Mouse (Mus musculus) spleen, postnatal 14 days (tissue): Measurements from ENCODE around the gene Yy1.
"Not testable (repeated sequence)": the region's sequence is repeated elsewhere in the genome, so short reads cannot be mapped to it uniquely, and the experiment has no call there.

ENCODE experiments used
- DNase-seq, 2 experiments: peaks; one replicate each; pipeline ENCODE4 v3.0.0; 2021 to 2022; ENCODE audit warnings: low spot score in 2 of 2

Yy1 gene

GRCm38 (mm10) chr12:108826282-108826957 is 33.6 kb downstream of the Yy1 start:
- DNase-seq, result no peak

GRCm38 (mm10) chr12:108826958-108827535 is 34.3 kb downstream of the Yy1 start:
- DNase-seq, result no peak

- no peak for DNase-seq
Measured at GRCm38 (mm10) chr12:108827641-108828040, 34.9 kb downstream of the Yy1 start.

- DNase-seq, result no peak
Measured at GRCm38 (mm10) chr12:108829636-108830035, 36.9 kb downstream of the Yy1 start.

DNA sequence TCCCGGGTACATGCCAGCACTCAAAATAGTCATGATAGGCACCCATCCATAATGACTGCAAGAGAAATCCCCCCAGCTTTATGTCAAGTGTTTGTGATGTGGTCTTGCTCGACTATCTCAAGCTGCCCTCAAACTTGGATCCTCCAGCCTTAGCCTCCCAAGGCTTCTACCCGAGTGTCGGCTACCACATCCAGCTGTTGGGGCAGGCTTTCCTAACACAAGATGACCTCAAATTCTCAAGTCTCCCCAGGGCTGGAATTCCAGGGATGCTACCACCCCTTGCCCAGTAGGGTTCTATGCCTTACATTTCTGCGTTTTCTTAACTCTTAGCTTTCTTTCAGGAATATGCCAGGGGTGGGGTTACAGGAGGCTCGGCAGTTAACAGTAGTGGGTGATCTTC is 37.6 kb downstream of the Yy1 start:
- DNase-seq, result no peak

GRCm38 (mm10) chr12:108831966-108832643 is 39.3 kb downstream of the Yy1 start:
- DNase-seq, result no peak

- no peak for DNase-seq
Measured at GRCm38 (mm10) chr12:108832851-108833250, 40.1 kb downstream of the Yy1 start.

DNA sequence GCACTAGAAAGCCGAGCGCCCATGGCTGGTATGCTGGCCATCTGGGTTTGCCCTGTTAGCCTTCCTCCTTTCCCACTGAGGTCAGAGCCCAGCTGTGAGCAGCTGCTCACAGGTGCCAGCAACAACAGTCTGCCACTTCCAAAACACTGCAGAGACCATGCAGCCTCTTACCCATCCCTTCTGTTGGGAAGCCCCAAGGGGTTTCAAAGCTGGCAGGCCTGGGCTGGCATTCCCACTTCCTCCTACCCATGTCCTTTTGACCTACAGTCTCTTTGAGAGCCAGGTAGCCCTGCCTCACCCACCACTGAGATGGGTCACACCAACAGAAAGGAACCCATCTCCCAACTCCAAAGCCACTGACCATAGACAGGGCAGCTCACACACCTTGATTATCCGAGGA is 40.6 kb downstream of the Yy1 start:
- no peak for DNase-seq

- DNase-seq, result no peak
Measured at GRCm38 (mm10) chr12:108834337-108834736, 41.6 kb downstream of the Yy1 start.

GRCm38 (mm10) chr12:108834786-108835185 is 42.0 kb downstream of the Yy1 start:
- no peak for DNase-seq

GRCm38 (mm10) chr12:108835208-108835839 is 42.6 kb downstream of the Yy1 start:
- no peak for DNase-seq

GRCm38 (mm10) chr12:108835840-108836409 is 43.2 kb downstream of the Yy1 start, which contains the start of the genes Slc25a29 and Slc25a47:
TSS of gene Slc25a29 (minus strand) at chr12:108835883.
TSS of gene Slc25a47 (plus strand) at chr12:108836046.
- DNase-seq, result peak; percentile 87 to 90

DNA sequence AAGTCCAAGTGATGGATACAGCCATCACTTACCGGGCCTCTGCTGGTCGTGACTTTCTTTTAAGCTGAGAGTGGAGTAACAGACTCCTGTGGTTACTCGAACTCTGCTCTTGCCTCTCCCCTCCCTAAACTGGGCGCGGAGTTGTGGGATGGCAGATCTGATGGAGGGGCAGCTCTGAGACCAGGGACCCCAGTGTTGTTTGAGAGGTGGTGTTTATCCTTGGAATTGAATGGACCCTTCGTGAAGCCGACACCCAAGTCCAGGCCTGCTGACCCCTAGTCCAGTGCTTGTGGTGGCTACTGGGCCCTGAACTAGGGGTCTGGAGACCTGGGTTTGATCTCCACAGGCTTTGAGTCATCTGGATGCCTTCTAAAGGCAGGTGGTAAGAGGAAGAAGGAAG is 43.9 kb downstream of the Yy1 start:
- DNase-seq, result no peak

DNA sequence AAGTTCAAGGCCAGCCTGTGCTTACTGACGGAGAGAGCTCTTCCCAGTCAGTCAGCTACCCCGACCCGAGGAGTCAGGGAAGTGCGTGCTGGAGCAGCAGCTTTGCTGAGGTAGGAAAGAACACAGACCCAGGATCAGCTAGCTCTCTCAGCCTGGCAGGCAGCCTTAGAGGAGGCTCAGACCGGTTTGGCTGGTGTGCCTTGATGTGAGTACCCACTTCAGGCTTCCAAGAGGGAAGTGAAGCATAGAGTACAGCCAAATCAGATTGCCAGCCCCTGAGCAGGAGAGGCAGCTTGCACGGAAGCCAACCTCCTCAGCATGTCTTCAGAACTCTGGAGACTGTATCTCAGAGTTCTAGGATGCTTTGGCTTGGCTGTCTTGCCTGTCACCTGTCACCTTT is 48.4 kb downstream of the Yy1 start:
- no peak for DNase-seq

DNA sequence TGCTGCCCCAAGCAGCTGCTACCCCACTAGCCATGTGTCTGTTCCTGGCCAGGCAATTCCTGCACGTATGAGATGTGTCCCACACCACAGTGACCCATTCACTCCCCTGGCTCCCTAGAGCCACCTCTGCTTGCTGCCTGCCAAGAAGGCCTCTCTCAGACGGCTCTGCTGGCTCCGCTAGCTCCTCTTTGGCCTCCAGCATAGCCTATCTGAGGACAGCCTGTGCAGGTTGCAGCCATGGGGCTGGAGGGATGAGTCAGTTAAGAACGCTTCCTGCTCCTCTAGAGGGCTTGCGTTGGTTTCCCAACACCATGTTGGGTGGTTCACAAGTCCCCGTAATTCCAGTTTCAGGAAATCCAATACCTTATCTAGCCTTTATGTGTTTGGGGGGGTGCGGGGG is 49.9 kb downstream of the Yy1 start:
- no peak for DNase-seq

- DNase-seq, result not testable (repeated sequence)
Measured at GRCm38 (mm10) chr12:108848033-108848432, 55.3 kb downstream of the Yy1 start.

DNA sequence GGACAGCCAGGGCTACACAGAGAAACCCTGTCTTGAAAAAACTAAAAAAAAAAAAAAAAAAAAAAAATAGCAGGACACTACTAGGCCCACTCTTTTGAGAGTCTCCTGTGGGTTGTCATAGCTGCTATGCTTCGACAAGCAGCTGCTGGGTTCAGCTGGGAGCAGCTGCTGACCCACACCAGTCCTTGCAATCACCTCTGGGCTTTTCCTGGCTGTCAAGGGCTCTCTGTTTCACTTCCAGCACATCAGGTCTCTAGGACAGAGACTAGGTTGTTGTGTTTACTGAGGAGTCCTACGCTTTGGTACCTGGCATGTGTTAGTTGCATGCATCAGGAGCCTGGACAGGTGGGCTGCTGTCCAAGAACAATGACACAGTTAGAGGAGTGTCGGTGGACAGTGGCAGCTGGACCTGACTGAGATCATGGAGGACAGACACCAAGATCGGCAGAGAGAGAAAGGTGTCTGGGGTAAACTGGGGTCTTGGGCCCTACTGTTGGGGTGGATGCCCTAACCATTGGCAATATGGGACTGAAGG is 56.8 kb downstream of the Yy1 start:
- DNase-seq, result no peak

DNA sequence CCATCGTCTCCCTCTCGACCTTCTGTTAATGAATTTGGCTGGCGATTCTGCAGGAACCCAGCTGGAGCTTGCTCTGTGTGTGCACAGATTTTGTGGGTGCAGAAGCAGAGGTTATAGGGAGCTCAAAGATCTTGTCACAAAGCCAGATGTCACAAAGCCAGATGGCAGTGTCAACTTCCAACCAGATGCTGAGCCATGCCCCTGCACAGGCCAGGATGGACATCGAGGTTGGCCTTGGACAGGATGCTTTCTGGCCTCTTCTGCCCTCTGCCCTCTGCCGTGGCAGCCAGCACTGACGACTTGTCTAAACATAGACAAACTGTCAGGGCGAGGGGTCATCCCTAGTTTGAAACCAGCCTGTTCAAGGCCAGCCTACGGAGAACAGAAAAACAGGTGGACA is 57.4 kb downstream of the Yy1 start:
- DNase-seq, result no peak

GRCm38 (mm10) chr12:108850886-108851285 is 58.1 kb downstream of the Yy1 start:
- DNase-seq, result no peak

DNA sequence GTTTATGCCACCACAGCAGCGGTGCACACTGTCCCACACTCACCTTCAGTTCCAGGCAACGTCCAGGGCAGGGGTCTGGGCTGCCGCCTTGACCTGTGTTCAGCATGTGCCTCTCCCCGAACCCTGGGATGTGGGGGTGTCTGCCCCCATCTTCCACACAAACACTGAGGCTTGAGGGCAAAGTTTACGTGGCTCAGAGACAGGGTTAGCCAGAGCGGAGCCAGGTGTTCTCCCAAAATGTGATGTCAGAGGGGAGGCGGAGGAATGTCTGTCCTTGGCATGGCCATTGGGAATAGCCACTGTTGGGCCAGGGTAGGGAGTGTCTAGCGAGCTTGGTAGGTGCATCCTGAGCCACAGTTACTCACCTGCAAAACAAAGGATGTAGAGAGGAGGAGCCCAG is 60.0 kb downstream of the Yy1 start:
- no peak for DNase-seq

DNA sequence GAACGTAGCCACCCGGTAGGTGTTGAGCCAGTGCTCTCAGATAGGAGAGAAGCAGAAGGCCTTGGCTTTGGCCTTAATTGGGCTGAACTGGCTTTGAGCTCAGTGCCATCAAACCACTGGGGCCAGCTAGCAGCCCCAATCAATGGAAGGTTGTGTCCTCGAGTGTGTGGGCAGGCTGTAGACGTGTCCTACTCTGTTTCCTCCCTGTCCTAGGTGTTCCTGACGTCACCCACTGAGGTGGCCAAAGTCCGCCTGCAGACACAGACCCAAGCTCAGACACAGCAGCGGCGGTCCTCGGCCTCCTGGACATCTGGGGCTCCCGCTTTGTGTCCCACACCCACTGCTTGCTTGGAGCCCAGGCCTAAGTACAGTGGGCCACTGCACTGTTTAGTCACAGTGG is 62.3 kb downstream of the Yy1 start:
- DNase-seq, result no peak

- DNase-seq, result no peak
Measured at GRCm38 (mm10) chr12:108856186-108856585, 63.4 kb downstream of the Yy1 start.
